Mouse (Mus musculus) adrenal gland, postnatal 36 days (tissue): ENCODE results near the gene Ksr2. TPM values are rescaled to one million over a fixed set of nuclear protein-coding genes. Genes with fewer than 3 reads are reported as not detected.

Source experiments
- DNase-seq, 2 experiments: peaks; one replicate each; pipeline ENCODE4 v3.0.0; 2021; ENCODE audit warnings: mixed read lengths in 1 of 2
- total RNA-seq, 2 experiments: library from RNA; stranded (reverse); gene quantifications; 2 replicates each; pipeline ENCODE4 v1.2.3; 2021

The Ksr2 gene
- total RNA-seq, 2 experiments from 2014 or later, result 2.5 to 3.9 TPM

DNA sequence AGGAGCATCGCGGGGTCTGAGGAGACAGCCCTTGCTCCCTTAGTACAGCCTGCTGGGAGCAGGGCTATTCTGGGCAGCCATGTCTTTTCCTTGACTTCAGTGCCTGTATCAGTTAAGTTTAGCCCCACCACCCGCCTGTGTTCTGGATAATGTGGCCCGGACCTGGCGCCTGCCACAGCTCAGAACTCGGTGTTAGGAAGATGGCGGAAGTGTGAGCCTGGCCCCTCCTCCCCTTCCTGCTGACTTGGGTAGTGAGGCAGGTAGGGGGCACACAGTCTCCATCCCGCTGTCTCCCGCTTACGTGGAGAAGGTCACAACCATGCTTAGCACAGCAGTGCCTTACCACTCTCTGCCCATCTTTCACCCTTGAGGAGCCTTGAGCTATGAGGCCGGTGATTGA lies 68.2 kb downstream of the Ksr2 start:
- DNase-seq, result no peak

DNA sequence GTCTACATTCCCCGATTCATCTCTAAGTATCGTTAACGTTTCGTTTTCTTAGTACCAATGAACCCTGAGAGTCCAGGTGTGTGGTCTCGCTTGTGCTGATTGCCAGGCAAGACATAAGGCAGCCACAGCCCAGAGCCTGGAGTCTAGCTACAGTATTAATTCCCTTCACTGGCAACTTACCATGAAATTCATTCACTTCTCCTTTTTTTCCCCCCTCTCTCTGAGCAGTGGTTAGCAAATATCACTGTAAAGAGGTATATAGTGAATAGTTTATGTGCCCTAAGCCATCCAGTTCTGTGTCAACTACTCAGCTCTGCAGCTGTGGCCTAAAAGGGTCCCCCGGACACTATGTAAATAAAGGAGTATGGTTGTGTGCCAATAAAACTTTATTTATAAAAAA lies 71.6 kb downstream of the Ksr2 start:
- DNase-seq, result no peak

DNA sequence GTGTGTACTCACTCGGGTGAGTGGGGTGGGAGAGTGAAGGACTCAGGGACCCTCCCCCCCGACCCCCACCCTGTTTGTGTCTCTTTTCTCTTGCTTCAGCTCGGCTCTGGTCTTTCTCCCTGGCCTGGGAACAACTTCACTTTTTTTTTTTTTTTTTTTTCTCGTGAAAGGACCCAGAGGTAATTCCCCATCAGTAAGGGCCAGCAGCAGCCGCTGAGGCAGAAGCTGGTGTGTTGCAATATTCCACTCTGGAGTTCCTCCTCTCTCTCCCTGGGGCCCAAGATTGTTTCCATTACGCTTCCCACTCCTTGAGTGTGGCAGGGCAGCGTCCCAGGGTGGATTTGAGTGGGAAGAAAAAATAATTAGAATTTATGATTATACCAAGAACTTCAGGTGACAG lies 72.3 kb downstream of the Ksr2 start:
- DNase-seq, result no peak

DNA sequence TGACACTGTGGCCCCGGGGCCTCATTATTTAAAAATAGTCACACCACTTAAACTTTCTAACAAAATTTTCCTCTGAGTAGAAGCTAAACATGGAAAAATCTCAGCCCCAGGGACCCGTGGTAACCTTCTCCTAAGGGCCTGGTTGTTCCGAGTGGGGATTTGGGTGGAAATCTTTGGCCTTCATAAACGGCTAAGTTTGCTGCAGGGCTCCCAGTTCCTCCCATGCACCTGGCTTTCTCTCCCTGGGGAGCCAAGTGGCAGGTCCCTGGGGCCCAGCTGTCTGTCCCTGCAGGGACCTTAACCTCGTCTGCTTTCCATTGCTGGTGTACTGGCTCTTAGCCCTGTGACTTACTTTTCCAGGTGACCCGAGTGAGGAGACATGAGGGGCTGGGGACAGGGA lies 74.4 kb downstream of the Ksr2 start:
- no peak for DNase-seq

DNA sequence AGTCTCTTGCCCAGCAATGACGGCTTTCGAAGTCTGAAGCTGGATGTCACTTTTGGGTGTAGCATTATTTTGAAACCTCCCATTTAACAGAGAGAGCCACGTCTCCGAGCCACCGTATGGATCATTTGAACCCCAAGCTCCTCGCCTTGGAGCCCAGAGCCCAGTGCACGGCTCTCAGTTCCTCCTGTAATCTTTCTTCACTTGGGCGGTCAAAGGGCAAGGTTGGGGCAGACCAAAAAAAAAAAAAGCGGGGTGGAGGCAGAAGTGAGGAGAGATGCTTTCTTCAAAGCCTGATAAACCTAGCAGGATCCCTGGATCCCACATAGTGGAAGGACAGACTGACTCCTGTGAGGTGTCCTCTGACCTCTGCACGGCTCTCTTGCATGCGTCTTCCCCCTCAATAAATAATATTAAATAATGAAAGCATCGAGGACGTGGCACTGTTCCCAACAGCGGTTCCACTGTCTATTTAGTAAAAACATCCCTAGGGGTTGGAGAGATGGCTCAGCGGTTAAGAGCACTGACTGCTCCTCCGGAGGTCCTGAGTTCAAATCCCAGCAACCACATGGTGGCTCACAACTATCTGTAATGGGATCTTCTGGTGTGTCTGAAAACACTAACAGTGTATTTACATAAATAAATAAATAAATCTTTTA lies 75.0 kb downstream of the Ksr2 start:
- no peak for DNase-seq

DNA sequence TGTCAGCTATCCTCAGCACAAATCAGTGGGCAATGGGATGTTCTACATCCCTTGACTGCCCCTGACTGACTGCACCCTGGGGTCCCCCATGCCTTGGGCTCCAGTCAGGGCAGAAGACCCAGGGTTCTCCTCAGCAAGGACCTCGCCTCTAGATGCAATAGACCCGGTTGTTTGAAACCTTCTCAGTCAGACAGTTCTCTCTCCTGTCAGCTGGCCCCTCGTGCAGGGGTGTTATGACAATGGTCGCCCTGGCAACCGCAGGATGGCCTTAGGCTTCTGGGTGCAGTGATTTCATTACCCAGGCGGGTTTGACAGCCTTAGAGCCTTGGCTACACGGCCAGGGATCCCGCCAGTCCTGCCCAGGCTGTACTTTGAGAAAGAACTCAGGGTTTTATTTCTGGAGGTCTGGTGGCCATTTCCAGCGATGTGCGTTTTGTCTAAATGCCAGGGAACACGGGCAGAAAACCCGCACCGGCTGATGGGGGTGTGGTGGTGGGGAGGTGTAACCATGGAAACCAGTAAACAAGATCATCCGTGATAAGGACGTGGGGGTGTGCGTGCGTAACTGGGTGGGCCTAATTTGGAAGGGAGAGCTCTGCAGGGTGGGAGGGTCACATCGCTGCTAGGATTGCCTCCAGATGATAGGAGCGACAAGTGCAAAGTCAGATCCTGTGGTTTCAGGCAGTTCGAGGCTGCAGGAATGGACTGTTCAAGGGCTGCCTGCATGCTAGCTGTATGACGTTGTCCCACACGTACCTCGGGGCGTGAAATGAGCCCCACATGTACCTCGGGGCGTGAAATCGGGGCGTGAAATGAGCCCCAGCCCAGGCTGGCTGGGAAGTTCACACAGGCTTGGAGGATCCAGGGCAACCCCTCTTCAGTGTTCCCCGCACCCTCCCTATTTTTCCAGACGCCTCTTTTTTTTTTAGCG lies 79.4 kb downstream of the Ksr2 start:
- DNase-seq, result peak; percentile 32

DNA sequence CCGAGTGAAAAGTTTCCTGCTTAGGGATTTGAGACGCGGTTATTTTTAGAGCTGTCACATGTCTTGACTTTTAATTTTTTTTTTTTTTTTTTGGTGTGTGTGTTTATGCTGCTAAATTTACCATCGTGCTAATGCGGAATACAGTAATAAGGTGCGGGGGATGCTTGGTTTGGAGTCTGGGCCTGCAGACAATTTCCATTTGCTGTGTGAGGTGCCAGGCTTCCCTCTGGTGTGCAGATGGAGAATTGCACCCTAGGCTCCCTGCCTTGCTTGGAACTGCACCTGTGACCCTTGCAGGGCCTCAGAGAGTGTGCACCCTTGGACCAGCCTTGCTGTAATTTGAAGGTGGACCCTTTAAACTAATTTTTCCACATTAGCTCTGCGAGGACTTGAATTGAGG lies 80.1 kb downstream of the Ksr2 start:
- DNase-seq, result peak; percentile 44 to 70

DNA sequence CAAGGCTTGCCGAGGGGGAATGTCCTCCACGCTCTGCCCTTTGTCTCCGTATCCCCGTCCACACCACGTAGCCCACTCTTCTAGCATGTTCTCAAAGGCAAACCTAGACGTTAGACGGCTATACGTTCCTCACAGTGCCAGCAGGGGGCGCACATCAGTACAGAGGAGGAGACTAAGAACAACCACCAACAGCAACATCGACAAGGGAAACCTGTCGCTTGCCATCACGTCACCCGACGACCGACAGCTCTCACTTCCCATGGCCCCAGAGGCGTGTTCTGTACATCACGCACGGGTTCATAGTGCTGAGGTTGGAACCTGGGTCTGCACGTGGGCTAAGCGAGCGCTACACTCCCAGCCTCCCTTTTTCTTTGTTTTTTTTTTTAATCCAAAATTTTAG lies 83.3 kb downstream of the Ksr2 start:
- peak; percentile 21 to 37 for DNase-seq

DNA sequence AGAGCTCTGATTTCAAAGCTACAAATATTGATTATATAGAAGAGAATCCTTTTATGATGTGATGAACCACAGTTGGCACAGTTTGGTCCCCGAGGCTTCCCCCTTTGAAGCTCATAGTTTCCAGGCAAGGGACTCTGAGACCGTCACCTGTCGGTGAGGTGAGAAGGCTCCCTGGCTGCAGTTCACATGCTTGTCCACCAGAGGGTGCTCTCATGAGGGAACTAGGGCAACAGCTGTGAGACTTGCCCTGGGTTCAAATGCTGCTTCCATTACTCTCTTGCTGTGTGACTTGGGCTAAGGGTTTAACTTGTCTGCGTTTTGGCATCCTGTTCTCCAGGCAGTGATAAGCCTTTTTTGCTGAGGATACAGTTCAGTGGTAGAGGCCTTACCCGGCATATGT lies 88.8 kb downstream of the Ksr2 start:
- DNase-seq, result no peak

DNA sequence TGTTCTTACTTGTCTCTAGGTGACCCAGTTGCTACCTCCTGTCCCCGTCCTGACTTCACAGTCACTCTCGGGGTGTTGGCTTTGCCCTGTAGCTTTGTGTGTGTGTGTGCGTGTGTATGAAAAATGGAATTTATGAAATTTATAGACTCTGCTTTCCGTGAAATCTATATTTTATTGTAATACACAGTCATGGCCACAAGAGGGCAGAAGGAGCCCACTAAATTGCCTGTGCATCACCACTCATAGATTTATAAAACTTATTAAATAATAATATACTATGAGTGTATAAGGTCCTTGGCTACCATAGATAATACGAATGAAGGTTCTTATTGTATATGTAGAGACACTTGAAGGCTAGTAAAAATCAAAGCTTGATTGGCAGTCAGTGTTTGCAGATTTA lies 90.6 kb downstream of the Ksr2 start:
- no peak for DNase-seq

DNA sequence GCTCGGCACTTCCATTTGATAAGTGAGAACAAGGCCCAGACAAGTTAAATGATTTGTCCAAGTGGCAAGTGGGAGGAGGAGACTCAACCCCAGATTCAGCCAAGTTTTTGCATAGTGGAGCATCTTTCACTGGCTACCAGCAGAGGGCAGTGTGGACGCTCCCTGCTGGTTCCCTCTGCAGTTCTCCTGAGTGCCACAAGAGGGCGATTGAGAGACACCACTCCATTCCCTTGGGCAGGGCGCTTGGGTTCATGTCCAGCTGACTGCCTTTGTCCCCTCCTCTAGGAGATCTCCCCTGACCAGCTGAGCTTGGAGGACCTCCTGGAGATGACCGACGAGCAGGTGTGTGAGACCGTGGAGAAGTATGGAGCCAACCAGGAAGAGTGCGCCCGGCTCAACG lies 91.4 kb downstream of the Ksr2 start:
- peak; percentile 57 to 61 for DNase-seq

DNA sequence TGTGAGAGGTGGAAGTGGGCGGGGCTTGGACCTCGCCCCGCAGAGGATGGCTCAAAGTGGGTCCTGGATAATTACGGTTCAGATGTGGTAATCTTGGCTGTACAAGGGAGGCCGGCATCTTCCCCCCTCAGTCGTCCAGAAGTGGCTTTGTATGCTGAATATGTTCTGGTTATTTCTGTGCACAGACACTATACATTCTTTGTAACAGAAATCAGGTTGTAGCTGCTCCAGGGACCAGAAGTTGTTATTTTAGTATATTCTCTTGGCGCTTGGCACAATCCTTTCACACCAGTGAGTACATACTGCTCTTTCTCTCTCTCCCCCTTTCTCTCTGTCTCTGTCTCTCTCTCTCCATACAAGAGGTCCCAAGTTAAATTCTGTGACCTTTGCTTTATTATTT lies 92.0 kb downstream of the Ksr2 start:
- no peak for DNase-seq

DNA sequence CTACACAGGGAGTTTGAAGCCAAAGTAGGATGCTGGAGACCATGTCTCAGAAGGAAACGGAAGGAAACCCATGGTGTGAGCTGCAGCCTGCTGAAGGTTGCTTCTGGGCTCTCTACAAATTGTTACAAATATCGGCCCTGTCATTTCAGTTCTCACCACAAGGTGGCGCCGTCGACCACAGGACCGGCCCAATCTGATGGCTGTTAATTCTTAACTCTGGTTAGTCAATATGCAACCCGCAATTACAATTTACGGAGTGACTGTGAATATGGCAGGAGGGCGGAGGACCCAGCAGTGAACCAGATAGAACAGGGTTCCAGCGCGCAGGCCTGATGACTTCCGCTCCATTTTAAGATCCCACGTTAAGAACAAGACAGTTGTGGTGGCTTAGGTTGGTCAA lies 92.6 kb downstream of the Ksr2 start:
- DNase-seq, result peak; percentile 32 to 44

DNA sequence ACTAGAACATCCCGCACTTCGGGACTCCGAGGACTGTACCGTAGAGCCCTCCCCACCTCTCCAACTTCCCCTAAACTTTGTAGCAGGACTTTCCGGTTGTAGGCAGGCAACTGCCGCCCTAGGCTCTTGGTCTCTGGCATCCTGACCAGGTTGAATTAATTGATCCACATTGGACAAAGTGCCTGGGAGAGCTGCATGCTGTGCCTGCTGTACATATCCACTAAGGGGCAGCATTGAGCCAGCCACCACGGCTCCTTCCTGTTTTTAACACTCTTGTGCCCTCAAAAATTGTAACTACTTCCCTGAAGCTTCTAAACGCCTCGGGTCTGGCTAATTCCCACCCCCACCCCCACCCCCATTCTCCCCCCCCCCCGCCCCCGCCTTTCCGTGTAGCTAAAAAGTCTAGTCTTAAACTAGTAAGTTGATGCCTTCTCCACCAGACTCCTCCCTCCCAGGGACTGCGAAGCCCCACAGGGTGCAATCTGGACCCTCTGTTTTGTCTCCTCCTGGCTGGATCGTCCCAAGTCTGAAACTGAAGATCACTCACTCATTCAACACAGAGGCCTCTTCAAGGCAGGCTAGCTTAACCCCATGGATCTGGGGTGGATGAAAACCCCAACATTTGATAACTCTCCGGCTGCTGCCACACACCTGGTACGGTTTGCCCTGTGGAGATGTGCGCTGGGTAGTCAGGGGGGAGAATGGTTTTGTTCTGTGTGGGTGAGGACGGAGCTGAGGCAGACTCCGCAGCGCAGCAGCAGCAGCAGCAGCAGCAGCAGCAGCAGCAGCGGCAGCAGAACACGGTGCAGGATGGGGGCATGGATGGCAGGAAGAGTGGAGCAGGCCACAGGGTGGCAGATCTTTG lies 95.9 kb downstream of the Ksr2 start:
- peak; percentile 30 to 49 for DNase-seq

DNA sequence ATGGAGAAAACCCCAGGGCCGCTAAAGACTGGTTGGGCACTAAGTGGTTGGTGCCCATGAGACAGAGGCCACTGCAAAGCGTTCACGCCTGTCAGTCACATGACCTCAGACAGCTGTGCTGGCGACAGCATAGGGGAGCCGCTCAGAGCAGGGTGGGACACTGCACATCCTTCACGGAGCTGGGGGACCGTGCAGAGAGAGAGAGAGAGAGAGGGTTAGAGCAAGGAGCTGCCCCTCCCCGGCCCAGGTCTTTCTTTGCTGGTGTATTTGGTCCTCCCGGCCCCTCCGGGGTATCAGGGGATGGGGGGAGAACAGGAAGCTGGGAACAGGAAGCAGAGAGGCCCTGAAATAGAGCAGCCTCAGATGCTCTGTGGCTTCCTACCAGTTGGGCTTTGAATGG lies 97.1 kb downstream of the Ksr2 start:
- DNase-seq, result no peak

DNA sequence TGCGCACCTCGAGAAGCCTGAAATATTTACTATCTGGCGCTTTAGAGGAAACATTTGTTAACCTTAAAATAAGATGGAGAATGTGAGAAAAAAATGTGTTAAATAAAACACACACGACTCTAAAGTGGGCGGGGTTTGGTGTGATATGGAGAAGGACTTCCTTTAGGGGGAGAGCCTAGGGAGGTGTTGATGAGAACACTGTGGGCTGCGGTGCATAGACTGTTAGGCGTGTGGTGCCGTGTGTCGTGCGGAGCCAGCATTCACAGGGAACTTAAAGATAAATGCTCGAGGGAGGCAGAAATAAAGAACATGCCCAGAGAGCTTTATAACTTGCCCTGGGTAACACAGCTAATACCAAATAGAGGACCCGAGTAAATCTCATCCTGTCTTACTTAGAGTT lies 101.6 kb downstream of the Ksr2 start:
- DNase-seq, result no peak

DNA sequence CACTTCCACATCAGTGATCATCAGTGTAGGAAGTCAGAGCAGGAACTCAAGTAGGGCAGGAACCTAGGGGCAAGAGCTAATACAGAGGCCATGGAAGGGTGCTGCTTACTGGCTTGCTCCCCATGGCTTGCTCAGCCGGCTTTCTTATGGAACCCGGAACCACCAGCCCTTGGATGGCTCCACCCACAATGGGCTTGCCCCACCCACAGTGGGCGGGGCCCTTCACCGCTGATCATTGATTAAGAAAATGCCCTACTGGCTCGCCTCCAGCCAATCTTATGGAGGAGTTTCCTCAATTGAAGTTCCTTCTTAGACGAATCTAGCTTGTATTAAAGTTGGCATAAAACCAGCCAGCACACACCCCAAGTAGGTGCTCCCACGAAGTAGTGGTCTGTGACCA lies 102.1 kb downstream of the Ksr2 start:
- DNase-seq, result no peak

DNA sequence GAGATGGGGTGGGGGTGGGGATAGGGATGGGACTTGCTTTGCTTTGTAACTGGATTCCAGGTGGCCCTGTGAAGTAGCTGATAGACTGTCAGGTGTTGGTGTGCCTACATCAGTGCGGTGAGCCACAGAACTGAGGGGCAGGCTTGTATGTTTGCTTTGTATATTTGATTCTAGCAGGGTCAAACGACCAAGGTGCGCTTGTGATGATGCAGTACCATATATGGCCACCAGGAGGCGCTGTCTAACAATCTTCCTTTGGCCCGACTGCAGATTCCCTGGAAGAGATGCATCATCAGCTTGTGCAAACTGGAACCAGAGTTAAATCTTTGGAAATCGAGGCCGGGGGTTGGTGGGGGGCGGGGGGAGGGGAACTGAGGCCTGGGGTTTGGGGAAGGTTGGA lies 102.8 kb downstream of the Ksr2 start:
- DNase-seq, result peak; percentile 54 to 63

DNA sequence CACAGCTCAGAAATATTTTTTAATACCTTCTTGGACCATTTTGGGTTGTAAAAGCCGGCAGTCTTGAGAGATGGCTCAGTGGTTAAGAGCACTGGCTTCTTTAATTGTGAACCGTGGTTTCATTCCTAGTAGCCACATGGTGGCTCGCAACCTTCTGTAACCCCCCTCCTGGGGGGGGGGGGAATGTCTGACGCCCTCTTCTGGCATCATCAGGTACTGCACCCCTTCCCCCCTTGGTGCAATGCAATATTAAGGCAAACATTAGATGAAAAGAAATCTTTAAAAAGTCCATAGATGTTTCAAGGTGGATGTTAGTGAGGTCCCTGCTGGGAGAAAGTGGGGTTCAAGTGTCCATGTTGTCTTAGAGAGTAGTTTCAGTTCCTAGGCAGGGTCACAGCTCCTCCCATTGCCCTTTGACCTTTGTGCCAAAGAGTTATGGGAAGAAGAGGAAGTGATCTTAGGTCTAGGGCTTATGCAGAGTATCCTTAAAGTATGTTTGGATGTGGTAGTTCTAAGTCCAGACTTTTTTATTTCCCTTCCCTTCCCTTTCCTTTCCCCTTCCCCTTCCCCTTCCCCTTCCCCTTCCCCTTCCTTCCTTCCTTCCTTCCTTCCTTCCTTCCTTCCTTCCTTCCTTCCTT lies 106.2 kb downstream of the Ksr2 start:
- no peak for DNase-seq

DNA sequence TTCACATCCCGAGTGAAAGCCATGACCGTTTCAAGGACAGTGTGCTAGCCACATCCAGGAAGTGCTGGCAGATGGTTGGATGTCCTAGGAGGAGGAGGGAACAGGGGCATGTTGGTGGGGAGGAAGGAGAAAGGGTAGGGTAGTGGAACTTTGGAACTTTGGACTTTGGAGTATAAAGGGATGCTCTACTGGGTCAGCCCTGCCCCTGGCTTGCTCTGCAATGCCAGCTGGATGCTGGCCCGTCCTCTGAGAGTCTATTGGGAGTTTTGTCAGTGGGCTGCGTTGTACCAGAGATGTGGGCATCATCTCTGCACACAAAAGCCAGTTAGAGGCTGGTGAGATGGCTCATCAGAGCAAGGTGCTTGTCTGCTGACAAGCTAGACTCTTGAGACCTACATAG lies 107.4 kb downstream of the Ksr2 start:
- no peak for DNase-seq

DNA sequence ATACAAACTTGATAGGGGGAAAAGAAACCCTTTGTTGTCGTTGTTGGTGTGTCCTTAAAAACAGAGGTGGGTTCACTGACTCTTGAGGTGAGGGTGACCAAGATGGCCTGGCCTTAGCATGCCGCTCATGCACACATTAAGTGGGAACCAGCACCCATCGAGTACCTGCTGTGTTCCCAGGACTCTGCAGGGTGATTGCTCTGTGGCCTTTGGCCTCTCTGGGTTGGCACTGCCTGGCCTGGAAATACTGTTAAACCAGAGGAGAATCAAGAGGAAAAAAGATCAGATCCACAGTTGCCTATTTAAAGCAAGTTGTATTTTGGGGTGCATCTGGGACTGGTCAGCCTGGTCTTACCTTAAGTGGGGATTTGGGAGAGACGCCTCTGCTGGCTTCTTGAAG lies 107.9 kb downstream of the Ksr2 start:
- no peak for DNase-seq

DNA sequence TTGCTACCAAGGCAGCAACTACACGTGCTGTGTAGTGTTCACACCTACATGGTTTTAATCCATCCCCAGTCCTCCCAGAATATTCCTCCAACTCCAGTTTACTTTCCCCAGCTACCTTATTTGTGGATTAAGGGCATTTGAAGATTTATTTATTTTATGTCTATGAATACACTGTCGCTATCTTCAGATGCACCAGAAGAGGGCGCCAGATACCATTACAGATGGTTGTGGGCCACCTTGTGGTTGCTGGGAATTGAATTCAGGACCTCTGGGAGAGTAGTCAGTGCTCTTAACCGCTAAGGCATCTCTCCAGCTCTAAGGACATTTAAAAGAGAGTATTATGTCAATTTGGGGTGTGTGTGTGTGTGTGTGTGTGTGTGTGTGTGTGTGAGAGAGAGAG lies 108.7 kb downstream of the Ksr2 start:
- no peak for DNase-seq
